Mouse (Mus musculus): ENCODE measurements at regions not wholly inside any gene's neighbourhood (a gene's known extent, or its start where the extent isn't known, plus 50 kb on each side); places are given as distances from the start of the nearest gene placed in this dataset.
A peak's percentile ranks its signal among the peaks of the same experiment; 100 is the strongest.

DNA sequence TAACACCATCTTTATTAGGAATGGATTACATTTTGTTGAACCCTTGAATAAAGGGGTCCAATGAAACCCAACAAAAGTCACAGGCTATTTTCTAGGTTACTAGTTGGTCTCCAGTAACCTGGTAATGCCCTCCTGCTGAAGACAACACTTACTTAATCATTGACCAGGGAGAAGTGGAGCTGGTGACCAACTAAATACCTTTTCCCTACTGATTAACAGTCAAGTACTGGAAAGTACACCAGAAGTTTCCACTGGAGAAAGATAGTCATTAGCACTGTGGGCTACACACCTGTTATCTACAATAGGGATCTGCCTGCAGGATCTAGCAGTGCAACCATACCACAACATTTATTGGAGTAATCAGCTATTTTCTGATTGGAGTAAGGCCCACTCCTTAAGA lies 718.7 kb downstream of the Trhde start:
- Histone ChIP-seq H3K27me3 (replicated peaks; ENCODE audit: control insufficient read depth, insufficient read depth, low read length) (no peaks in the 10 kb centered on the region), H3K27ac (ENCODE audit: low read length) (no peak overlapping the region), H3K4me2 (ENCODE audit: low read length) (no peak overlapping the region), H3K9me3 (ENCODE audit: control insufficient read depth, low read length) (no peaks in the 10 kb centered on the region), H3K4me1 (replicated peaks; ENCODE audit: control insufficient read depth, insufficient read depth, low read length) (no peaks in the 10 kb centered on the region), H3K36me3 (ENCODE audit: control insufficient read depth, insufficient read depth) (no peaks in the 10 kb centered on the region), H3K4me3 (replicated peaks; ENCODE audit: low read length) (no peak overlapping the region), H3K9ac (replicated peaks; ENCODE audit: low read depth, low read length) (no peak overlapping the region)
- no peak for ATAC-seq

DNA sequence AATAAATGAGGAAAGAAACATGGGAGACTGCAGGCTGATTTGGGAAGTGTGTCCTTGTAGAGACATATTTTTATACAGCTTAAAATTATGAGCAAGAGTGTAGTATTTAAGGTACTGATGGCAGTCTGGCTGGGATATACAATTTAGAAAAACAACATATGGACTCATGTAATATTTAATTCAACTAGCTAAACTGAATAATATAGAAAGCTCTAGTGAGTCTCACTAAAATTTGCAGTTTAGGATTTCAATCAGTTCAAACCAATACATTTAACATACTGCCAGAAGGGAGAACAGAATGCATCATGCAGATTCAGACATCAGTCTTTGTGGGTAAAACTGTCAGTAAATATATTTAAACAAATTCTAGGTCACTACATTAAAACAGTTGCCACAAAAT lies 760.1 kb downstream of the Trhde start:
- Histone ChIP-seq H3K9me3 (ENCODE audit: control insufficient read depth, low read length) (no peaks in the 10 kb centered on the region), H3K27me3 (replicated peaks; ENCODE audit: control insufficient read depth, insufficient read depth, low read length) (no peaks in the 10 kb centered on the region), H3K4me2 (ENCODE audit: low read length) (no peak overlapping the region), H3K4me1 (replicated peaks; ENCODE audit: control insufficient read depth, insufficient read depth, low read length) (no peaks in the 10 kb centered on the region), H3K4me3 (replicated peaks; ENCODE audit: low read length) (no peak overlapping the region), H3K36me3 (ENCODE audit: control insufficient read depth, insufficient read depth) (no peaks in the 10 kb centered on the region), H3K9ac (replicated peaks; ENCODE audit: low read depth, low read length) (no peak overlapping the region), H3K27ac (ENCODE audit: low read length) (no peak overlapping the region)
- peak; percentile 87 for ATAC-seq

DNA sequence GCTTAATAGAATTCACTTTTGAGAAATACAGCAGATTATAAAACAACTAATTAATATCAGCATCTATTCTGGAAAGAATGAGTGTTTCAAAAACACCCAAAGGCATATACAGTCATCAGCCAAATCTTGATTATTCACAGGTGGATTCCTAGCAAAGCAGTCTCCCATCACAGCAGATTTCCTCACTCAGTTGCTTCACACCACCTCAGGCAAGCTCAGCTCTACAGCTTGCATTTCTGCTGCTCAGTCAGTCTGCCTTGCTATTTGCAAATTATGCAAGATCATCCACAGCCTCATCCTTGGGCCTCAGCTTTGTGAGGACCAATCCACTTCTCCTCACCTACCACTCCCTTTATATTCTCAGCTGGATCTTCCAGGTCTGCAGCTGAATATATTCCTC lies 788.7 kb downstream of the Trhde start:
- peak; percentile 31; the same call in 1 of the 2 replicates for ATAC-seq
- no peaks in the 10 kb centered on the region for H3K9me3 ChIP-seq (ENCODE audit: control insufficient read depth, low read length)
- no peak overlapping the region for H3K9ac ChIP-seq (replicated peaks; ENCODE audit: low read depth, low read length)
- H3K27me3 ChIP-seq (replicated peaks; ENCODE audit: control insufficient read depth, insufficient read depth, low read length), result no peaks in the 10 kb centered on the region
- no peaks in the 10 kb centered on the region for H3K4me1 ChIP-seq (replicated peaks; ENCODE audit: control insufficient read depth, insufficient read depth, low read length)
- H3K36me3 ChIP-seq (ENCODE audit: control insufficient read depth, insufficient read depth), result no peaks in the 10 kb centered on the region
- H3K4me2 ChIP-seq (ENCODE audit: low read length), result no peak overlapping the region
- H3K27ac ChIP-seq (ENCODE audit: low read length), result no peak overlapping the region
- no peak overlapping the region for H3K4me3 ChIP-seq (replicated peaks; ENCODE audit: low read length)

DNA sequence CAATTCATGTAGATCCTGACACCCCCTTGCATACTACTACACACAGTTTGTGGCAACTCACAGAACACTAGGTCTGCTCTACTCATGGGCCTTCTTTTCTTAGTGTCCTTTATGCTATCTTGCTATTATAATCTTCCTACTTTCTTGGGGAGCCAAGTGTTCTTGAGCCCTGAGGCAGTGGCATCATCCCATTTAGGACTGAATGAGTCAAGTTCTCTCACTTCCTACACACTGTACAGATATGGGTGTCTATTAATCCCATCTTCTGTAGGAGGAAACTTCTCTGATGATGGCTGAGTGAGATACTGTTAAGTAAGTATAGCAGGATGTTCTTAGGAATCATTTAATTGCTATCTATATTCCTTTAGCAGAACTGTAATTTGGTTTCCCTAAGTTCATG lies 816.7 kb downstream of the Trhde start:
- H3K4me1 ChIP-seq (replicated peaks; ENCODE audit: control insufficient read depth, insufficient read depth, low read length), result no peaks in the 10 kb centered on the region
- ATAC-seq, result no peak
- H3K27me3 ChIP-seq (replicated peaks; ENCODE audit: control insufficient read depth, insufficient read depth, low read length), result no peaks in the 10 kb centered on the region
- no peak overlapping the region for H3K27ac ChIP-seq (ENCODE audit: low read length)
- no peaks in the 10 kb centered on the region for H3K36me3 ChIP-seq (ENCODE audit: control insufficient read depth, insufficient read depth)
- H3K9me3 ChIP-seq (ENCODE audit: control insufficient read depth, low read length), result no peaks in the 10 kb centered on the region
- no peak overlapping the region for H3K4me2 ChIP-seq (ENCODE audit: low read length)
- no peak overlapping the region for H3K9ac ChIP-seq (replicated peaks; ENCODE audit: low read depth, low read length)
- no peak overlapping the region for H3K4me3 ChIP-seq (replicated peaks; ENCODE audit: low read length)

DNA sequence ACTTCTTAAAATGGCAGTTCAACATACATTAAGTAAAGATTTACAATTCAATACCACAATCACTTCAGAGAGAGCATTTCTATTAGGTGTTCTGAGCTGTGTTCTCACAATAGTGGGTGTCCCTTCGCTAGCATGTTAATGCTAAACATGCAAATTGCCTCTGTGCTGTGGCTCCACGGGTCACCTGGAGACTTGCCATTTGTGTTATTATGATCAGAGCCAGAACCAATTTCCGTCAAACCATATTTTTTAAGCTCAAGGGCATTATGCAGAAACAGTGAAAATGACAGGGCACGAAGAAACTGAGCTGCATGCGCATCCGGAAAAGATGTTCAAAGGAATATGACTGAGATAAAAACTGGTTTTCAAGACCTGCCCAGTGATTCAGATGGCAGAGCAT lies 829.3 kb downstream of the Trhde start:
- Histone ChIP-seq H3K9me3 (ENCODE audit: control insufficient read depth, low read length) (no peaks in the 10 kb centered on the region), H3K4me1 (replicated peaks; ENCODE audit: control insufficient read depth, insufficient read depth, low read length) (no peaks in the 10 kb centered on the region), H3K4me3 (replicated peaks; ENCODE audit: low read length) (no peak overlapping the region), H3K27me3 (replicated peaks; ENCODE audit: control insufficient read depth, insufficient read depth, low read length) (no peaks in the 10 kb centered on the region), H3K4me2 (ENCODE audit: low read length) (no peak overlapping the region), H3K36me3 (ENCODE audit: control insufficient read depth, insufficient read depth) (no peaks in the 10 kb centered on the region), H3K27ac (ENCODE audit: low read length) (no peak overlapping the region), H3K9ac (replicated peaks; ENCODE audit: low read depth, low read length) (no peak overlapping the region)
- no peak for ATAC-seq
- 80% methylated on average over 6 of the region's 6 CpGs for WGBS

DNA sequence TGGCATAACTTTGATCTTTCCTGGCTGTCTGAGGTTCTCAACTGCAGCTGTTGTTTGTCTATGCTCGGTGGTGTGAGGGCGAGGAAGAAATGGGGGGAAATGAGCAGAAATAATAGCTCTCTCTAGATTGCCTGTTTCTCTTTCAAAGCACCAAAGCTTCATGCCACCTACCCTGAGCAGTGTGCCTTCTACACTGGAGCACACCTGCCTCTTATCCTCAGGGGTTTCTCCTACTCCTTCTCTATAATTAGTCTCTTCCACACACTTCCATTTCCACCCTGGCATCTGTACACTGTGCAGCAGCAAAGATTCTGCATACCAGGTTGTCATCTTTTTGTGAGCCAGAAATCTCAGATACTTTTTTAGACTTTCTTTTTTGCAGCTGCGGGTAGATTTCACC lies 855.3 kb downstream of the Trhde start:
- Histone ChIP-seq H3K27ac (ENCODE audit: low read length) (no peak overlapping the region), H3K36me3 (ENCODE audit: control insufficient read depth, insufficient read depth) (no peaks in the 10 kb centered on the region), H3K9ac (replicated peaks; ENCODE audit: low read depth, low read length) (no peak overlapping the region), H3K4me2 (ENCODE audit: low read length) (no peak overlapping the region), H3K9me3 (ENCODE audit: control insufficient read depth, low read length) (no peaks in the 10 kb centered on the region), H3K4me1 (replicated peaks; ENCODE audit: control insufficient read depth, insufficient read depth, low read length) (no peaks in the 10 kb centered on the region), H3K4me3 (replicated peaks; ENCODE audit: low read length) (no peak overlapping the region), H3K27me3 (replicated peaks; ENCODE audit: control insufficient read depth, insufficient read depth, low read length) (no peaks in the 10 kb centered on the region)
- no peak for ATAC-seq
- WGBS, result 59% methylated on average over 3 of the region's 3 CpGs

DNA sequence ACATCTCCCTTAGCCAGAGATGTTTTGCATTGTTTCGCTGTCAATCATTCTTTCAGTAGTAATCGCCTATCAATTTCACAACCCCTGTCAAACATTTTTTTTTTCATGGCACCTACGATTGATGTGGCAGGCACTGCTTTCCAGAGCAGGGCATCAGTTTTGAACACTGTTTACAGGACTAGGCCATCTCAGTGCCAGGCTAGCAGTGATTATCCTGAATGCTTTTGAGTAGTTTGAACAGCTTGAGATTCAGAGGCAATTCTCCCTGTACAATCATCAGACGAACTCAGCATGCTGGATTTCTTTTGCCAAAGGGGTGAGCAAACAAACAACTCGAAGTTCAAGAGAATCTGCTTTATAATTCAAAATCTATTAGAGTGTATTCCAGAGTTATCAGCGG lies 862.6 kb downstream of the Trhde start:
- 38% methylated on average over 6 of the region's 6 CpGs for WGBS
- H3K9me3 ChIP-seq (ENCODE audit: control insufficient read depth, low read length), result no peaks in the 10 kb centered on the region
- no peaks in the 10 kb centered on the region for H3K36me3 ChIP-seq (ENCODE audit: control insufficient read depth, insufficient read depth)
- no peak overlapping the region for H3K27ac ChIP-seq (ENCODE audit: low read length)
- no peak overlapping the region for H3K4me3 ChIP-seq (replicated peaks; ENCODE audit: low read length)
- H3K4me2 ChIP-seq (ENCODE audit: low read length), result no peak overlapping the region
- no peak overlapping the region for H3K9ac ChIP-seq (replicated peaks; ENCODE audit: low read depth, low read length)
- peak; percentile 55; the same call in 1 of the 2 replicates for ATAC-seq
- peaks cover 6% of the 10 kb centered on the region; the same call in 1 of the 2 replicates for H3K4me1 ChIP-seq (replicated peaks; ENCODE audit: control insufficient read depth, insufficient read depth, low read length)
- no peaks in the 10 kb centered on the region for H3K27me3 ChIP-seq (replicated peaks; ENCODE audit: control insufficient read depth, insufficient read depth, low read length)

DNA sequence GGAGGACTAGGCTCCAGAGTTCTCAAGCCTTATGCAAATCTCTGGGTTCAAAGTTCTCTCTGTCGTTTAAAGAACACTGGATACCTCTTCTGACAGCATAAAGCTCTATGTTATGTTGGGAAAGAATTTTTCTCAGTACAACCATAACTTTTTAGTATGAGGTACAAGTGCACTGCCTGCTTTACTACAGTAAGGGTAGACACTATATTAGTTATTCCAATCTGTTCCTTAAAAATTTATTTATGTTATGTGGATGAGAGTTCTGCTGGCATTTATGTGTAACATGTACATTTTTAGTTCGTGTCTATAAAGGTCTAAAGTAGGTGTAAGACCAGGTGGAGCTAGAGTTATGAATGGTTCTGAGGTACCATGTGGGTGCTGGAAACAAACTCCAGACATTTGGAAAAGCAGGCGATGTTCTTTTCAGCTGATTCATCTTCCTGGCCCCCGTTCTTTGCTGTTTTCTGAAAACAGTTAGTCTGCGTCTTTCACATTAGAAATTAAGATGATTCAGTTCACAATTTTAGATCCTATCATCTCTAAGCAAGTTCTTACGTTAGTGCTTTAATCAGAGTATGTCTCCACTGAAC lies 871.8 kb downstream of the Trhde start:
- Histone ChIP-seq H3K36me3 (ENCODE audit: control insufficient read depth, insufficient read depth) (no peaks in the 10 kb centered on the region), H3K9ac (replicated peaks; ENCODE audit: low read depth, low read length) (no peak overlapping the region), H3K4me1 (replicated peaks; ENCODE audit: control insufficient read depth, insufficient read depth, low read length) (no peaks in the 10 kb centered on the region), H3K27ac (ENCODE audit: low read length) (no peak overlapping the region), H3K4me3 (replicated peaks; ENCODE audit: low read length) (no peak overlapping the region), H3K9me3 (ENCODE audit: control insufficient read depth, low read length) (no peaks in the 10 kb centered on the region), H3K27me3 (replicated peaks; ENCODE audit: control insufficient read depth, insufficient read depth, low read length) (no peaks in the 10 kb centered on the region), H3K4me2 (ENCODE audit: low read length) (no peak overlapping the region)
- no peak for ATAC-seq
- 64% methylated on average over 6 of the region's 6 CpGs for WGBS

DNA sequence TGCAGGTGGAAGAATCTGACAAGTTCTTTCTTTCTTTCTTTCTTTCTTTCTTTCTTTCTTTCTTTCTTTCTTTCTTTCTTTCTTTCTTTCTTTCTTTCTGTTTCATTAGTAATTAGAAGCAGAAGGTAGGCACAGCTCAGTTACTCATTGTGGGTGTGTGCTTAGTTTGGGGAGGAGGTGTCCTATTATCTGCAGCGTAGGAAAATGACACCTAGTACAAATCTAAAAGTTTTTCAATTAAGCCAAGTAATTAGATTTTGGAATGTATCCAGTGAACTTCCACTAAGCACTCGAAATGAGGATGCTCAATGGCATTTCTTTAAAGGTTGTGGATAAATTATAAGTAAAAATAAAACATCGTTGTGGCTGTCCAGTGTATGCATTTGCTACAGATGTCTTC lies 885.4 kb downstream of the Trhde start:
- Histone ChIP-seq H3K4me3 (replicated peaks; ENCODE audit: low read length) (no peak overlapping the region), H3K4me2 (ENCODE audit: low read length) (no peak overlapping the region), H3K27me3 (replicated peaks; ENCODE audit: control insufficient read depth, insufficient read depth, low read length) (no peaks in the 10 kb centered on the region), H3K4me1 (replicated peaks; ENCODE audit: control insufficient read depth, insufficient read depth, low read length) (no peaks in the 10 kb centered on the region), H3K36me3 (ENCODE audit: control insufficient read depth, insufficient read depth) (no peaks in the 10 kb centered on the region), H3K9me3 (ENCODE audit: control insufficient read depth, low read length) (no peaks in the 10 kb centered on the region), H3K27ac (ENCODE audit: low read length) (no peak overlapping the region), H3K9ac (replicated peaks; ENCODE audit: low read depth, low read length) (no peak overlapping the region)
- no peak for ATAC-seq
- 31% methylated on average over 3 of the region's 3 CpGs for WGBS

DNA sequence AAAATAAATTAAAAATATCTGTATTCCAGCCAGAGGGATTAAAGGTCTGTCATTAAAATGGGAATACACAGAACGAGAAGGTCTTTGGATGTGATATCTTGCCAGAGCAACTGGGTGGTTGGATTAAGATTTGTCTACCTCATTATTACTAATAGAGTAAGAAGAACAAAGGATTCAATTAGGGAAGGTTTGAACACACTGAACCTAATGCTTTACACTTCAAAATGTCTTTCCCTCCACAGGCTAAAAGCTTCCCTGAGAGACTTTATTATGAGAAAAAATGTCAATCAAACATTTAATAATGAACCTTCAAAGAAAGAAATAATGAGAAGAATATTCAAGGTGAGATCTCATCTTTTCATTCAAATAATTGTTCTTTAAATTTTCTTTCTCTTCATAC lies 899.4 kb downstream of the Trhde start:
- no peaks in the 10 kb centered on the region for H3K27me3 ChIP-seq (replicated peaks; ENCODE audit: control insufficient read depth, insufficient read depth, low read length)
- 44% methylated on average over 1 of the region's 1 CpGs for WGBS
- H3K9ac ChIP-seq (replicated peaks; ENCODE audit: low read depth, low read length), result no peak overlapping the region
- no peak overlapping the region for H3K4me2 ChIP-seq (ENCODE audit: low read length)
- H3K4me1 ChIP-seq (replicated peaks; ENCODE audit: control insufficient read depth, insufficient read depth, low read length), result no peaks in the 10 kb centered on the region
- H3K9me3 ChIP-seq (ENCODE audit: control insufficient read depth, low read length), result no peaks in the 10 kb centered on the region
- no peaks in the 10 kb centered on the region for H3K36me3 ChIP-seq (ENCODE audit: control insufficient read depth, insufficient read depth)
- H3K4me3 ChIP-seq (replicated peaks; ENCODE audit: low read length), result no peak overlapping the region
- no peak overlapping the region for H3K27ac ChIP-seq (ENCODE audit: low read length)
- ATAC-seq, result peak; percentile 64

Data from forebrain, embryonic 16.5 days (tissue).